Mouse (Mus musculus): ENCODE results near the gene Gcgr. TPM values are rescaled to one million over a fixed set of nuclear protein-coding genes. Genes with fewer than 3 reads are reported as not detected.

Gene Gcgr
- total and polyA plus RNA-seq, 3 experiments, result 0.09 to 0.20 (median 0.13) TPM

DNA sequence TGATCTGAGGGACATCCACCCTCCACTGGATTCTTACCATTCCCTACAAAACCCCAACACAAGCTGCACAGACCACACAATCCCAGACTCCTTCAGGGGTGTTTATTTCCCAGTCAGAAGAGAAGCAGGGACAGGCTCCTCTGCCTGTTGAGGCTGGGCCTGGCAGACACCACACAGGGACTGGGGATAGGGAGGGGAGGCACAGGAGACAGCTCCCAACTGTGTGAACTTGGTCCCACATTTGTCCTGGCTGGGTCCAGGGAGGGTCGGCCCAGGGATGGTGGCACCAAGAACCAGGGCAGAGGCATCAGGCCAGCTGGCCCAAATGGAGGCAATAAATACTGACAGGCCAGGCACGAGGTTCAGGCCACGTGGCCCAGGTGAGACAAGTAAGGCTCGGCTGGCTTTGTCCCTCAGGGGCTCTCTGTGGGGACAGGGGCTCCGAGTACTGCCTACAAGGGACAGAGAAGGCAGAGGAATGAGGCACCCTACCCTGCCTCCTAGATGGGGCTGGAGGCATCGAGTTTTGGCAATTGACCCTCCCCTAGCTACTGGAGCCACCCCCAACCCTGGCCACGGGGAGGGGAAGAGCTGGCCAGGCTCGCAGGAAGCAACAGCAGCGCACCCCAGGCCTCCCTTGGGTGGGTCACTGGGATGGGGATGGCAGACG, 47.7 kb downstream of the Gcgr start:
- TF ChIP-seq POLR2A (IDR thresholded peaks at IDR 0.05; ENCODE audit: low read depth, low read length), result 0 out of 2 replicates have a peak, but pooled peaks have one; percentile 12
- TF ChIP-seq ZC3H11A (IDR thresholded peaks at IDR 0.05; ENCODE audit: low read depth, low read length), result no peak
- peak overlapping the region; percentile 5; the same call in 1 of the 2 replicates for H3K27ac ChIP-seq (ENCODE audit: insufficient read depth, low read depth)
- no peaks in the 10 kb centered on the region for H3K27me3 ChIP-seq (replicated peaks)
- no peak overlapping the region for H3K4me2 ChIP-seq (ENCODE audit: insufficient read depth, low read depth, poor library complexity, severe bottlenecking)
- no peak for DNase-seq (ENCODE audit: extremely low read depth)
- no peak overlapping the region for H3K4me3 ChIP-seq (replicated peaks in 1 of 3; ENCODE audit: low read depth in 2 of 3, low read length in 2 of 3, poor library complexity in 1 of 3)
- H3K9ac ChIP-seq (ENCODE audit: insufficient read depth, low read depth), result no peak overlapping the region
- H3K9me3 ChIP-seq (replicated peaks; ENCODE audit: low read length), result no peaks in the 10 kb centered on the region
- peaks cover 32 to 46% of the 10 kb centered on the region in 2 experiments for H3K36me3 ChIP-seq (replicated peaks in 1 of 2; ENCODE audit: control insufficient read depth in 1 of 2, insufficient read depth in 1 of 2, low read length in 1 of 2)
- in situ Hi-C loops (cut with MboI; ENCODE audit: low pct_ligation_motif_present, low pct_unique_long_range_greater_than_20kb, low sequenced_read_pairs) (no loop called here), dilution Hi-C loops (cut with MboI; ENCODE audit: extremely low pct_ligation_motif_present, extremely low pct_unique_long_range_greater_than_20kb, low sequenced_read_pairs) (no loop called here)
- H3K4me1 ChIP-seq (ENCODE audit: control insufficient read depth in 1 of 2, insufficient read depth in 2 of 2), result peaks cover 11 to 66% of the 10 kb centered on the region in 2 experiments
- peaks cover 32% of the 10 kb centered on the region for H3K79me2 ChIP-seq (replicated peaks; ENCODE audit: control insufficient read depth, extremely low read depth, insufficient read depth, poor library complexity, severe bottlenecking)

- dilution Hi-C loops (cut with MboI; ENCODE audit: extremely low pct_ligation_motif_present, extremely low pct_unique_long_range_greater_than_20kb, low sequenced_read_pairs) (no loop called here), in situ Hi-C loops (cut with MboI; ENCODE audit: low pct_ligation_motif_present, low pct_unique_long_range_greater_than_20kb, low sequenced_read_pairs) (no loop called here)
- TF ChIP-seq BHLHE40 (IDR thresholded peaks at IDR 0.05; ENCODE audit: low read depth, low read length) (no peak), HCFC1 (IDR thresholded peaks at IDR 0.05; ENCODE audit: low read depth, low read length) (no peak), MAFK (IDR thresholded peaks at IDR 0.05; ENCODE audit: insufficient replicate concordance, low read length) (no peak), MYC (IDR thresholded peaks at IDR 0.05; ENCODE audit: low read depth, low read length) (no peak), RAD21 (IDR thresholded peaks at IDR 0.05; ENCODE audit: low read depth, low read length) (no peak), JUN (IDR thresholded peaks at IDR 0.05; ENCODE audit: insufficient read depth, low read depth, low read length) (no peak), EP300 (IDR thresholded peaks at IDR 0.05; ENCODE audit: low read length) (no peak), CHD1 (IDR thresholded peaks at IDR 0.05; ENCODE audit: low read depth, low read length) (no peak), POLR2AphosphoS2 (IDR thresholded peaks at IDR 0.05; ENCODE audit: low read depth, low read length) (no peak), RCOR1 (conservative IDR thresholded peaks at IDR 0.05; ENCODE audit: low read depth, low read length) (no peak), ZKSCAN1 (IDR thresholded peaks at IDR 0.05; ENCODE audit: borderline replicate concordance, low read depth, low read length) (no peak), JUND (conservative IDR thresholded peaks at IDR 0.05; ENCODE audit: low read depth, low read length) (no peak), NELFE (IDR thresholded peaks at IDR 0.05; ENCODE audit: low read depth, low read length) (no peak), POLR2A (IDR thresholded peaks at IDR 0.05; ENCODE audit: low read depth, low read length) (no peak), MEF2A (IDR thresholded peaks at IDR 0.05; ENCODE audit: borderline replicate concordance, low read depth, low read length) (no peak), UBTF (IDR thresholded peaks at IDR 0.05; ENCODE audit: low read depth, low read length) (no peak), ZNF384 (IDR thresholded peaks at IDR 0.05; ENCODE audit: low read depth, low read length) (no peak), TBP (conservative IDR thresholded peaks at IDR 0.05; ENCODE audit: low read depth, low read length) (no peak)
- no peak for DNase-seq (ENCODE audit: extremely low read depth)
- Histone ChIP-seq H3K27me3 (replicated peaks) (no peaks in the 10 kb centered on the region), H3K4me2 (ENCODE audit: insufficient read depth, low read depth, poor library complexity, severe bottlenecking) (no peak overlapping the region), H3K9me3 (replicated peaks; ENCODE audit: low read length) (peaks cover under 1% of the 10 kb centered on the region), H3K4me1 (ENCODE audit: control insufficient read depth in 1 of 2, insufficient read depth in 2 of 2) (peaks cover 11 to 66% of the 10 kb centered on the region in 2 experiments), H3K9ac (ENCODE audit: insufficient read depth, low read depth) (no peak overlapping the region), H3K36me3 (replicated peaks in 1 of 2; ENCODE audit: control insufficient read depth in 1 of 2, insufficient read depth in 1 of 2, low read length in 1 of 2) (peaks cover 33 to 49% of the 10 kb centered on the region in 2 experiments), H3K4me3 (replicated peaks in 1 of 3; ENCODE audit: low read depth in 2 of 3, low read length in 2 of 3, poor library complexity in 1 of 3) (no peak overlapping the region), H3K27ac (ENCODE audit: insufficient read depth, low read depth) (peak overlapping the region; percentile 5; the same call in 1 of the 2 replicates), H3K79me2 (replicated peaks; ENCODE audit: control insufficient read depth, extremely low read depth, insufficient read depth, poor library complexity, severe bottlenecking) (peaks cover 31% of the 10 kb centered on the region)
Measured at GRCm38 (mm10) chr11:120578694-120579243, 48.3 kb downstream of the Gcgr start.
